Mouse (Mus musculus) kidney, embryonic 16.5 days (tissue): ENCODE measurements around the gene Gnb5. TPM values are rescaled to one million over a fixed set of nuclear protein-coding genes. Genes with fewer than 3 reads are reported as not detected.

Experiments
- ATAC-seq: fragments of 200-750 bp; cut with Nextera tagmentation; 2 replicates; pipeline ENCODE4 v1.8.0; 2017; ENCODE audit warnings: moderate TSS enrichment; ENCODE audit not compliant: low FRiP score, low TSS enrichment
- H3K27ac ChIP-seq: fragments of 300-500 bp; sonication (generic); 2 replicates; pipeline ENCODE4 v1.5.1; 2014; ENCODE audit warnings: low read length
- H3K27me3 ChIP-seq: fragments of 300-500 bp; sonication (generic); 2 replicates; pipeline ENCODE4 v1.6.1; 2014; ENCODE audit warnings: low read length, control low read depth, mixed read lengths; ENCODE audit not compliant: insufficient read depth
- H3K36me3 ChIP-seq: fragments of 300-500 bp; sonication (generic); 2 replicates; pipeline ENCODE4 v1.6.1; 2014; ENCODE audit warnings: low read length, control low read depth, mixed read lengths; ENCODE audit not compliant: insufficient read depth
- H3K4me1 ChIP-seq: fragments of 300-500 bp; sonication (generic); 2 replicates; pipeline ENCODE4 v1.6.1; 2014; ENCODE audit warnings: low read length, control low read depth, mixed read lengths; ENCODE audit not compliant: insufficient read depth
- H3K4me2 ChIP-seq: fragments of 300-500 bp; sonication (generic); replicated peaks from 2 replicates; pipeline ENCODE4 v1.6.1; 2014; ENCODE audit warnings: low read depth, low read length
- H3K4me3 ChIP-seq: fragments of 300-500 bp; sonication (generic); 2 replicates; pipeline ENCODE4 v1.5.1; 2014; ENCODE audit warnings: mild to moderate bottlenecking, low read length
- H3K9ac ChIP-seq: fragments of 300-500 bp; sonication (generic); replicated peaks from 2 replicates; pipeline ENCODE4 v1.6.1; 2014; ENCODE audit warnings: low read length
- H3K9me3 ChIP-seq: fragments of 300-500 bp; sonication (generic); 2 replicates; pipeline ENCODE4 v1.6.1; 2016; ENCODE audit warnings: low read length, control low read depth
- WGBS: fragments of 180-500 bp; shearing (Covaris S2); extraction: QIAGEN DNeasy Blood & Tissue Kit; methylation state at CpG from one replicate; pipeline ENCODE4 v1.1.7; 2014; 5-methylcytosine and 5-hydroxymethylcytosine counted together
- polyA plus RNA-seq: library from polyadenylated mRNA; unstranded; fragments of >200 nt; fragmentation: Nextera tagmentation; extraction: Ambion mirVana; gene quantifications from 2 replicates; pipeline ENCODE4 v1.2.1, GENCODE M21; 2015

The Gnb5 gene
- polyA plus RNA-seq, 1 experiment from 2014 or later: 30.9 TPM

- no peaks in the 10 kb centered on the region for H3K27me3 ChIP-seq
- peaks cover 9% of the 10 kb centered on the region for H3K4me1 ChIP-seq
- H3K9me3 ChIP-seq: no peaks in the 10 kb centered on the region
- peak overlapping the region; percentile 85 for H3K4me3 ChIP-seq
- no peaks in the 10 kb centered on the region for H3K36me3 ChIP-seq
- H3K4me2 ChIP-seq: peak overlapping the region; percentile 71
- no peak overlapping the region for H3K27ac ChIP-seq
- ATAC-seq: no peak
- H3K9ac ChIP-seq: no peak overlapping the region
- 57% methylated on average over 3 of the region's 3 CpGs for WGBS
Measured at GRCm38 (mm10) chr9:75315238-75315637, 9.2 kb downstream of the Gnb5 start.

- Histone ChIP-seq H3K27ac (no peak overlapping the region), H3K9me3 (no peaks in the 10 kb centered on the region), H3K4me2 (no peak overlapping the region), H3K4me1 (peaks cover 9% of the 10 kb centered on the region), H3K36me3 (no peaks in the 10 kb centered on the region), H3K9ac (no peak overlapping the region), H3K27me3 (no peaks in the 10 kb centered on the region), H3K4me3 (no peak overlapping the region)
- 88% methylated on average over 6 of the region's 6 CpGs for WGBS
- ATAC-seq: no peak
Measured at GRCm38 (mm10) chr9:75316771-75317170, 10.7 kb downstream of the Gnb5 start.

DNA sequence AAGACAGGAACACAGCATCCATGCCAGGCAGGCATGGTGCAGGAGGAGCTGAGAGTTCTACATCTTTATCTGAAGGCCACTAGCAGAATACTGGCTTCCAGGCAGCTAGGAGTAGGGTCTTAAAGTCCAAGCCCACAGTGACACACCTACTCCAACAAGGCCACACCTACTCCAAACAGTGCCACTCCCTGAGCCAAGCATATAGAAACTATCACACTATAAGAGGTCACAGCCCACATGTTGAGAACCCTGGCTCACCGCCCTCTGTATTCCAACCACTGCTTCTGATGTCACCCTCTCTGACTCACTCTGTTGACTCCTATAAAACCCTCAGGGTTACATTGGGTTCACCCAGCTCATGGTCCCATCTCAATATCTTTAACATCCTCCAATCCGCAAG is 12.1 kb downstream of the Gnb5 start:
- H3K36me3 ChIP-seq: no peaks in the 10 kb centered on the region
- no peaks in the 10 kb centered on the region for H3K9me3 ChIP-seq
- H3K4me3 ChIP-seq: no peak overlapping the region
- no peak overlapping the region for H3K4me2 ChIP-seq
- peaks cover 9% of the 10 kb centered on the region for H3K4me1 ChIP-seq
- no peak for ATAC-seq
- H3K27me3 ChIP-seq: no peaks in the 10 kb centered on the region
- H3K9ac ChIP-seq: no peak overlapping the region
- WGBS: 91% methylated on average over 2 of the region's 2 CpGs
- no peak overlapping the region for H3K27ac ChIP-seq

GRCm38 (mm10) chr9:75319365-75319764 is 13.3 kb downstream of the Gnb5 start:
- no peak overlapping the region for H3K4me3 ChIP-seq
- no peak for ATAC-seq
- no peaks in the 10 kb centered on the region for H3K9me3 ChIP-seq
- 81% methylated on average over 3 of the region's 3 CpGs for WGBS
- no peak overlapping the region for H3K9ac ChIP-seq
- H3K36me3 ChIP-seq: no peaks in the 10 kb centered on the region
- H3K27ac ChIP-seq: no peak overlapping the region
- peaks cover 9% of the 10 kb centered on the region for H3K4me1 ChIP-seq
- no peaks in the 10 kb centered on the region for H3K27me3 ChIP-seq
- H3K4me2 ChIP-seq: no peak overlapping the region

GRCm38 (mm10) chr9:75322099-75322885 is 16.2 kb downstream of the Gnb5 start:
- WGBS: 58% methylated on average over 13 of the region's 13 CpGs
- Histone ChIP-seq H3K9me3 (no peaks in the 10 kb centered on the region), H3K27ac (no peak overlapping the region), H3K36me3 (peaks cover 8% of the 10 kb centered on the region; the same call in 1 of the 2 replicates), H3K4me3 (no peak overlapping the region), H3K4me2 (no peak overlapping the region), H3K27me3 (no peaks in the 10 kb centered on the region), H3K4me1 (no peaks in the 10 kb centered on the region), H3K9ac (no peak overlapping the region)
- ATAC-seq: peak; percentile 70; the same call in 1 of the 2 replicates

DNA sequence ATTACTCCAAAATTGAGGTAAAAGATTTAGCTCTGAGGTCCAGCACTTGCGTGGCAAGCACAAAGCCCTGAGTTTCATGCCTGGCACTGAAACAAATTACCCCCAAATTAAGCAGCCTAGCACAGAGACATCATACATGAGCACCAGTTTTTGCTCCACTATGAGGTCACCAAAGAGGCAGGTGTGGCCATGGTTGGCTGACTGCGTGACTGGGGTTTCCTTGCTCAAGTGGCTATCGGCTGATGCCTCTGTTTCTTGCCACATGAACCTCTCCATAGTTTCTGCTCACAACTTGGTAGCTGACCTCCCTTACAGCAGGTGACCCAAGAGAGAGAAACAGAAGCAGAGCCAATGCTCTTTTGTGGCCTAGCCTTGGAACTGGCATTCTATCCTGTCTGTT is 22.0 kb downstream of the Gnb5 start:
- H3K4me3 ChIP-seq: no peak overlapping the region
- no peak for ATAC-seq
- no peaks in the 10 kb centered on the region for H3K27me3 ChIP-seq
- no peak overlapping the region for H3K4me2 ChIP-seq
- WGBS: 89% methylated on average over 3 of the region's 3 CpGs
- H3K27ac ChIP-seq: no peak overlapping the region
- no peaks in the 10 kb centered on the region for H3K4me1 ChIP-seq
- H3K9ac ChIP-seq: no peak overlapping the region
- H3K36me3 ChIP-seq: peaks cover 19% of the 10 kb centered on the region
- no peaks in the 10 kb centered on the region for H3K9me3 ChIP-seq

DNA sequence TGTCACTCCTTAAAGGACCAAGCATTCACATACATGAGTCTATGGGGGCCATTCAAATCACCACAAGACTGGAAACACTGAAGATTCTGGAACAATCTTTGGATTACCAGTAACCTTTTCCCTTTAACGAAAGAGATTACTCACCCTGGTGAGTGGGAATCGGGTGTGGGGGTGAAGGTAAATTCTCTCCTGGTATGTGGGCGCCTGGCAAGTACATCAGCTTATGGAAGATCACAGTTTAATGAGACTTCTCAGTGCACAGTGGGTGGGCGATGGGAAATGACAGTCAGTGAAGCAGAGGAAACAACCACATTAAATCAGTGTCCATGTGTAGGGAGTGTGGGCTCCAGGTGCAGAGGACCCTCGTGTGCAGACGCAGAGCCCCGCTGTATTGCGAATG is 24.7 kb downstream of the Gnb5 start:
- H3K4me3 ChIP-seq: no peak overlapping the region
- H3K9me3 ChIP-seq: no peaks in the 10 kb centered on the region
- no peak overlapping the region for H3K9ac ChIP-seq
- H3K27me3 ChIP-seq: no peaks in the 10 kb centered on the region
- H3K27ac ChIP-seq: no peak overlapping the region
- H3K4me2 ChIP-seq: no peak overlapping the region
- H3K4me1 ChIP-seq: no peaks in the 10 kb centered on the region
- ATAC-seq: no peak
- peaks cover 24% of the 10 kb centered on the region for H3K36me3 ChIP-seq
- 82% methylated on average over 8 of the region's 8 CpGs for WGBS

- WGBS: 81% methylated on average over 4 of the region's 4 CpGs
- peaks cover 26% of the 10 kb centered on the region for H3K36me3 ChIP-seq
Measured at GRCm38 (mm10) chr9:75334440-75334839, 28.4 kb downstream of the Gnb5 start.

DNA sequence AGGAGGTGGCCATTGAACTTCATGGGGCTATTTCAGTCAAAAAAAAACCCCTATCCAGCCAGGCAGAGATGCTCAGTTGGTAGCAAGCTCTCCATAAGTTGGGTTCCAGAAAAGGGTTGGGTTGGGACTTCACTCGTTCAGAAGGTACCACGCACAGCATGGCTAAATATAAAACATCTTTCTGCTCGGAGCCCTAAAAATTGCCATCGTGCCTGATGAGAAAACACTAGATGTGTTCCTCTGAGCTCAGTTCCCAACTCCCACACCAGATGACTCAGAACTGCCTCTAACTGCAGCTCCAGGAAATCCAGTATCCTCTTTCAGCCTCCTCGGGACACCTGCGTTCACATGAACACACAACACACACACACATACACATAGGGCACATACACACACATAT is 31.9 kb downstream of the Gnb5 start:
- Histone ChIP-seq H3K36me3 (peaks cover 30% of the 10 kb centered on the region), H3K4me3 (no peak overlapping the region), H3K4me2 (no peak overlapping the region), H3K9ac (no peak overlapping the region), H3K4me1 (no peaks in the 10 kb centered on the region), H3K27me3 (no peaks in the 10 kb centered on the region), H3K27ac (no peak overlapping the region), H3K9me3 (no peaks in the 10 kb centered on the region)
- ATAC-seq: no peak
- 91% methylated on average over 6 of the region's 6 CpGs for WGBS

More at GRCm38 (mm10) chr9:75334440-75334839, 28.4 kb downstream of the Gnb5 start:
- no peak for ATAC-seq
- no peaks in the 10 kb centered on the region for H3K9me3 ChIP-seq
- H3K4me2 ChIP-seq: no peak overlapping the region
- no peak overlapping the region for H3K27ac ChIP-seq
- H3K4me1 ChIP-seq: no peaks in the 10 kb centered on the region
- H3K4me3 ChIP-seq: no peak overlapping the region
- no peaks in the 10 kb centered on the region for H3K27me3 ChIP-seq
- no peak overlapping the region for H3K9ac ChIP-seq

DNA sequence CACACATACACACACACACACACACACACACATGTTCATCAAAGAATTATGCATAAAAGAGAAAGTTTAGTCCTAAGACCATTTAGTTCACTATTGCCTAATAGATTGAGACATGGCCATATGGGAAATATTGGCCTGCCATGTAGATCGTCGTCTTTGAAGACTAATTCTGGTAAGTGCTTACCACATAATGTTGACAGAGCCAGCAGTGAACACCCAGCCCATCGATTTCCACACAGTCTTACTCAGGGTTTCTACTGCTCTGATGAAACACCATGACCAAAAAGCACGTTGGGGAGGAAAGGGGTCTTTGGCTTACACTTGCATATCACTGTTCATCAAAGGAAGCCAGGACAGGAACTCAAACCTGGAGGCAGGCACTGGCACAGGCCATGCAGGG is 36.3 kb downstream of the Gnb5 start:
- no peak for ATAC-seq
- H3K4me3 ChIP-seq: no peak overlapping the region
- H3K4me2 ChIP-seq: no peak overlapping the region
- no peak overlapping the region for H3K9ac ChIP-seq
- WGBS: 89% methylated on average over 4 of the region's 4 CpGs
- H3K27ac ChIP-seq: no peak overlapping the region
- H3K9me3 ChIP-seq: no peaks in the 10 kb centered on the region
- H3K27me3 ChIP-seq: no peaks in the 10 kb centered on the region
- H3K36me3 ChIP-seq: peaks cover 17% of the 10 kb centered on the region
- no peaks in the 10 kb centered on the region for H3K4me1 ChIP-seq
